Mouse (Mus musculus) midbrain, postnatal 0 days (tissue): ENCODE measurements around the gene Asxl1. TPM values are rescaled to one million over a fixed set of nuclear protein-coding genes. Genes with fewer than 3 reads are reported as not detected.

ENCODE experiments used
- ATAC-seq: fragments of 200-750 bp; cut with Nextera tagmentation; 2 replicates; pipeline ENCODE4 v1.8.0; 2017; ENCODE audit warnings: moderate number of reproducible peaks, mild to moderate bottlenecking, moderate TSS enrichment, moderate library complexity; ENCODE audit not compliant: low FRiP score
- DNase-seq: peaks from one replicate; pipeline ENCODE4 v3.0.0-alpha.2; 2015; ENCODE audit warnings: low spot score
- H3K27ac ChIP-seq: fragments of 300-500 bp; sonication (generic); 2 replicates; pipeline ENCODE4 v1.5.1; 2014; ENCODE audit warnings: low read depth, mild to moderate bottlenecking, low read length, mixed read lengths
- H3K27me3 ChIP-seq: fragments of 300-500 bp; sonication (generic); 2 replicates; pipeline ENCODE4 v1.6.1; 2014; ENCODE audit warnings: low read length, control low read depth, mixed read lengths; ENCODE audit not compliant: insufficient read depth
- H3K36me3 ChIP-seq: fragments of 300-500 bp; sonication (generic); 2 replicates; pipeline ENCODE4 v1.6.1; 2014; ENCODE audit warnings: low read length, control low read depth, mixed read lengths; ENCODE audit not compliant: insufficient read depth
- H3K4me1 ChIP-seq: fragments of 300-500 bp; sonication (generic); 2 replicates; pipeline ENCODE4 v1.6.1; 2014; ENCODE audit warnings: mild to moderate bottlenecking, control low read depth, antibody characterized with exemption, low read length, mixed read lengths; ENCODE audit not compliant: insufficient read depth
- H3K4me2 ChIP-seq: fragments of 300-500 bp; sonication (generic); 2 replicates; pipeline ENCODE4 v1.6.1; 2014; ENCODE audit warnings: low read depth, mild to moderate bottlenecking, low read length, mixed read lengths; ENCODE audit not compliant: poor library complexity, severe bottlenecking
- H3K4me3 ChIP-seq: fragments of 300-500 bp; sonication (generic); 2 replicates; pipeline ENCODE4 v1.5.1; 2014; ENCODE audit warnings: low read depth, mild to moderate bottlenecking, low read length, moderate library complexity
- H3K9ac ChIP-seq: fragments of 300-500 bp; sonication (generic); replicated peaks from 2 replicates; pipeline ENCODE4 v1.6.1; 2014; ENCODE audit warnings: mild to moderate bottlenecking, low read length, moderate library complexity, mixed read lengths; ENCODE audit not compliant: poor library complexity, severe bottlenecking
- H3K9me3 ChIP-seq: fragments of 300-500 bp; sonication (generic); 2 replicates; pipeline ENCODE4 v1.6.1; 2016; ENCODE audit warnings: low read length, control low read depth
- CTCF ChIP-seq: IDR thresholded peaks from 2 replicates; pipeline ENCODE4 v1.5.1; 2016; ENCODE audit warnings: antibody characterized with exemption, mild to moderate bottlenecking
- WGBS: fragments of 180-500 bp; shearing (Covaris S2); extraction: QIAGEN DNeasy Blood & Tissue Kit; methylation state at CpG from one replicate; pipeline ENCODE4 v1.1.7; 2014; 5-methylcytosine and 5-hydroxymethylcytosine counted together
- polyA plus RNA-seq: library from polyadenylated mRNA; unstranded; fragments of >200 nt; fragmentation: Nextera tagmentation; extraction: Ambion mirVana; gene quantifications from 2 replicates; pipeline ENCODE4 v1.2.1, GENCODE M21; 2015
- total RNA-seq: library from RNA; depleted of rRNA; stranded (reverse); fragments of >200 nt; gene quantifications from 2 replicates; pipeline ENCODE4 v1.2.3, GENCODE M21; 2014

Gene Asxl1
- total and polyA plus RNA-seq, 2 experiments from 2014 or later: 13.4 to 29.0 TPM

DNA sequence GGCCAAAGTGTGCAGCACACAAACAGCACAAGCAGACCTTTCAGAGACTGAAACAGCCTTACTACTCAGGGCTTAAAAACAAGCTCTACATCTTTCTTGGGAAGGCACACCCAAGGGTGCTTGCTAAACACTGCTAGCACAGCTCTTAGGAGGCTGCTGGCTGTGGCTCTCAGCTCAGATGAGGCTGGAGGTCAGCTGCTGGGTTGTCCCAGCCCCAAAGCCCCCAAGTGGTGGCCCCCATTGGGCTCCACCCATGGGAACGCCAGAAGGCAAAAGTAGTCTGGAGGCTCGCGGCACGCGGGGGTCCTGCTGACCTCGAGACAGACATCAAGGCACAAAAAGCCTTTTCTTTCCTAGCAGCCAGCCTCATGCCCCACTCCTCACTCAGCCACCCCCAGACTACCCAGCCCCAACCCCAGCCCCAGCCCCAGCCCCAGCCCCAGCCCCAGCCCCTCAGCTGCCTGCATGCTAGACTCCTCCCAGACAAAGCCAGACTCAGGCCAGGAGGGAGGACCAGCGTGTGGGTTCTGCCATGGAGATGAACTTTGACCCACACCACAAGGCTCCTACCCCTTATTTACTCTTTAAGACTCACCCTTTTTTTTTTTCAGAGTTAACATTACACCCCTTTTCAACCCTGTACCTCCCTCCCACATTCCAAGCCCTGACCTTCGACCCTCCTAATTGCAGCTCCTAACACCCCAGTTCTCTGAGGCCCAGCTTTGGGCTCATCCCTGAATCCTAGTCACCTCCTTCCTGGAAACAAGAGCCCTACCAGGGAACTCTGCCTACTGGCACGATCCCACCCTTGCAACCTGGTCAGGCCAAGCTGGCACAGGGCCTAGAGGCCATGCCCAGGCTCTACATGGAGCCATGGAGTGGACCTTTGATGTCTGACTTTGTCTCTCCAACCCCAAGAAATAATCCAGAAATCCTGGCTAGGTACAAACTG, 89.5 kb downstream of the Asxl1 start:
- 0 out of 2 replicates have a peak overlapping the region, but pooled peaks have one; percentile 12 for H3K27ac ChIP-seq
- TF ChIP-seq CTCF: no peak
- peaks cover 29% of the 10 kb centered on the region for H3K36me3 ChIP-seq

DNA sequence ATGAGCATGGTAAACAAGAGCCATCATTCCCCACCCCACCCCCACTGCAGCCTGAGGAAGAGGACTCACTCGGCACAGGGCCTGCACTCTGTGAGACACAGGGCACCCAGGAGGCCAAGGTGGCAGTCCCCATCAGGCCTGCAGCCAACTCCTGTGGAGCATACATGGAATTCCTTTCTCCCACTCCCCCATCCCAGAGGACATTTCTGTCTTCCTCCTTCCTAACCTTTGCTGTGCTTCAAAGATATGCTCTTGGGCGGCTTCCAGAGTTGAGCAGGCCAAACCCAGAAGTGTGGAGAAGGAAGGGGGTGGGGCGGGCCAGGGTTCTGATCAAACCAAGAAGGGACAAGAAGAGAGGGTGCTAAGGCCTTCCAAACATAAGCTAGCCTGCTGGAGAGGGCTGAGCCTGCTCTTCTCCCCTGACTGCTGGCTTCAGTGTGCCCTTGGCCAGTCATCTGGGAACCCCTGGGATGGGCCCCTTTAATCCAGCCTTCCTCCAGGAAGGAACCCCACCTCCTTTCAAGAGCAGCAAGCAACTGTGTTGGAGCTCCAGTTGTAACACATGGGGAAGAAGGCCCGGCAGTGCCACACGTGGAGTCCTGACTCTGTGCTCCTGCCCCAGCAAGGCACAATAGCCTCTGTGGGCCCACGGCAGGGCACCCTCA, 91.1 kb downstream of the Asxl1 start:
- WGBS: 42% methylated on average over 6 of the region's 6 CpGs
- Histone ChIP-seq H3K4me1 (peaks cover 22% of the 10 kb centered on the region), H3K4me3 (no peak overlapping the region), H3K27me3 (no peaks in the 10 kb centered on the region), H3K36me3 (peaks cover 15% of the 10 kb centered on the region), H3K27ac (no peak overlapping the region; the same call in 1 of the 2 replicates), H3K9me3 (no peaks in the 10 kb centered on the region), H3K4me2 (no peak overlapping the region), H3K9ac (no peak overlapping the region; the same call in 1 of the 2 replicates)
- ATAC-seq (no peak), DNase-seq (no peak)
- no peak for TF ChIP-seq CTCF

More for the DNA sequence above, 89.5 kb downstream of the Asxl1 start:
- DNase-seq (no peak), ATAC-seq (no peak)
- peaks cover 9% of the 10 kb centered on the region for H3K4me1 ChIP-seq
- WGBS: 14% methylated on average over 9 of the region's 9 CpGs
- H3K4me2 ChIP-seq: no peak overlapping the region
- H3K4me3 ChIP-seq: no peak overlapping the region
- no peak overlapping the region for H3K9ac ChIP-seq
- H3K27me3 ChIP-seq: no peaks in the 10 kb centered on the region
- no peaks in the 10 kb centered on the region for H3K9me3 ChIP-seq

DNA sequence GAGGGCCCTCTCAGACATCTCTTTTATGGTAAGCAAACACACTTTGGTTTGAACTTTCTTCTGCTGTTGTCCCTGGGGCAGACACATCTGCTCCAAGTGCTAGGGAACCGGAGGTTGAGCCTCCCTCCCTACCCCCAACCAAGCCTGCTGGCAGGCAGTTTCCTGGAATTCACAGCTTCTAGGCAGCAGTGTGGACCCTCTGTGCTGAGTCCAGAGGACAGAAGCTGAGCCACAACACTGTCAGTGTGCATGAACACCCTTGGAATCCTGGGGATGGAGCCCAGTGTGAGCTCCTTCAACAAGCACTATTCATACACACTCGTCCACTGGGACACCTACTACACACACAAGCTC, 91.7 kb downstream of the Asxl1 start:
- ATAC-seq (no peak), DNase-seq (no peak)
- H3K4me3 ChIP-seq: no peak overlapping the region
- H3K36me3 ChIP-seq: peaks cover 12% of the 10 kb centered on the region
- TF ChIP-seq CTCF: no peak
- no peaks in the 10 kb centered on the region for H3K9me3 ChIP-seq
- 27% methylated on average over 2 of the region's 2 CpGs for WGBS
- no peak overlapping the region for H3K9ac ChIP-seq
- H3K4me1 ChIP-seq: peaks cover 26% of the 10 kb centered on the region
- 0 out of 2 replicates have a peak overlapping the region, but pooled peaks have one; percentile 49 for H3K27ac ChIP-seq
- H3K27me3 ChIP-seq: no peaks in the 10 kb centered on the region
- H3K4me2 ChIP-seq: no peak overlapping the region

DNA sequence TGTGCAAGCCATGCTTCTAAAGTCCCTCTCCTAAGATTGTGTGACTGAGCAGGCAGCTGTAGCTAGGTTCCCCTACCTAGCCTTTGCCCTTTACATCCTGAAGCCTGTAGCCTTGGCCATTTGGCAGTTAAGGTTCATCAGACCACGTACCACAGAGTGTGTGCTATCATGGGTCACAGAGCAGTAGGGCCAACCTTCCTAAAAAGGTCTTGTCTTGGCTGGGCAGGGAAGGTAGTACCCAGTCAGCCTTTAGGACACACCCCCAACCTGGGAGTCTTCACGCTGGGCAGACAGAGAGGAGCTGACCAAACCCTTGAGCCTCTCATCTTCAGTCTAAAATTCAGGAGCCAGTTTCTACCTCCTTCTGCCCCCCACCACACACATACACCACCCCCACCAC, 95.1 kb downstream of the Asxl1 start:
- Histone ChIP-seq H3K9me3 (no peaks in the 10 kb centered on the region), H3K27me3 (no peaks in the 10 kb centered on the region), H3K27ac (no peak overlapping the region), H3K4me2 (0 out of 2 replicates have a peak overlapping the region, but pooled peaks have one; percentile 6), H3K36me3 (peaks cover 5% of the 10 kb centered on the region), H3K4me3 (no peak overlapping the region), H3K4me1 (peaks cover 33% of the 10 kb centered on the region), H3K9ac (no peak overlapping the region)
- no peak for TF ChIP-seq CTCF
- DNase-seq (no peak), ATAC-seq (no peak)
- WGBS: 59% methylated on average over 2 of the region's 2 CpGs

DNA sequence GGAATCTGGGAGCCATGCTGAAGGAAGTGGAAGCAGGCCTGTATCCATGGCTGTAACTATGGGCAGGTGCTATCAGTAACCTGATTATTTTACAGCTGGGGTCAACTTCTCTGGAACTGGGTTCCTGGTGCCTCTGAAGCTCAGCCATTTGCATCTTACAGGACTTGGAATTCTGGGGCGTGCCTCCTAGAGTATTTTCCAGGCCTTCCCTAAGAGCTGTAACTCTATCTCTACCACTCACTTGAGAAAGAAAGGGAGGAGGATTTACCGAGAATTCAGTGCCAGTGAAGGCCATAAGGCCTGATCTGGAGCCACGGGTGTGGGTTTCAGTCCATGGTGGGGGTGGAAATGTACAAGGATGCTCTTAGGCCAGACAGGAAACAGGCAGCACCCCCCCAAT, 95.6 kb downstream of the Asxl1 start:
- Histone ChIP-seq H3K4me3 (no peak overlapping the region), H3K27ac (no peak overlapping the region), H3K4me1 (peaks cover 30% of the 10 kb centered on the region), H3K4me2 (0 out of 2 replicates have a peak overlapping the region, but pooled peaks have one; percentile 6), H3K9ac (peak overlapping the region; percentile 19; the same call in 1 of the 2 replicates), H3K36me3 (peaks cover under 1% of the 10 kb centered on the region), H3K27me3 (no peaks in the 10 kb centered on the region), H3K9me3 (no peaks in the 10 kb centered on the region)
- TF ChIP-seq CTCF: no peak
- WGBS: 40% methylated on average over 3 of the region's 3 CpGs
- ATAC-seq (no peak), DNase-seq (no peak)

DNA sequence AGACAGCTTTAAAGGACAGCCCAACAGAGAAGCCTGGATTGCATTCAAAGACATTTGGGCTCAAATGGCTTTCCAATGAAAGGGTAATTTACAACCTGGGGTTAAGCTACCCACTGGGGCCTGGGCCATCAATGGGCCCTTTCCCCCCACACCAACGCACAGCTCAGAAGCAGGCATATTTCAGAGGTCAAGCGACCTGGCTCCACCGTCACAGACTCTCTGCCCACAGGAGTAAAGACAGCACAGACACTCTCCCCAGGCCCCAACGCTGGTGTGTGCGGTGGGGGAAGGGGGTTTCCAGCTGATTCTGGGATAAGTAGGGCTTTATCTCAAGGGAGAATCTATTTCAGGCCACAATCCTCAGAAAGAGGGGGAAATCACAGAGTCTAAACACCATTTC, 97.1 kb downstream of the Asxl1 start:
- no peaks in the 10 kb centered on the region for H3K27me3 ChIP-seq
- peak overlapping the region; percentile 90 for H3K4me3 ChIP-seq
- H3K4me2 ChIP-seq: peak overlapping the region; percentile 93
- peak overlapping the region; percentile 94 for H3K9ac ChIP-seq
- H3K9me3 ChIP-seq: no peaks in the 10 kb centered on the region
- DNase-seq (no peak), ATAC-seq (no peak)
- no peaks in the 10 kb centered on the region; the same call in 1 of the 2 replicates for H3K36me3 ChIP-seq
- H3K4me1 ChIP-seq: peaks cover 23% of the 10 kb centered on the region
- TF ChIP-seq CTCF: no peak
- H3K27ac ChIP-seq: peak overlapping the region; percentile 51
- 8% methylated on average over 5 of the region's 5 CpGs for WGBS
